Mouse (Mus musculus): Measurements from ENCODE around the gene Gm614. TPM values are rescaled to one million over a fixed set of nuclear protein-coding genes. Genes with fewer than 3 reads are reported as not detected.
A peak's percentile ranks its signal among the peaks of the same experiment; 100 is the strongest.

The Gm614 gene
- total RNA-seq (2014; rRNA removed): not detected in 2 replicates
- not detected in 2 replicates for polyA plus RNA-seq (2015; fragmentation: Nextera tagmentation; extraction: Ambion mirVana)

DNA sequence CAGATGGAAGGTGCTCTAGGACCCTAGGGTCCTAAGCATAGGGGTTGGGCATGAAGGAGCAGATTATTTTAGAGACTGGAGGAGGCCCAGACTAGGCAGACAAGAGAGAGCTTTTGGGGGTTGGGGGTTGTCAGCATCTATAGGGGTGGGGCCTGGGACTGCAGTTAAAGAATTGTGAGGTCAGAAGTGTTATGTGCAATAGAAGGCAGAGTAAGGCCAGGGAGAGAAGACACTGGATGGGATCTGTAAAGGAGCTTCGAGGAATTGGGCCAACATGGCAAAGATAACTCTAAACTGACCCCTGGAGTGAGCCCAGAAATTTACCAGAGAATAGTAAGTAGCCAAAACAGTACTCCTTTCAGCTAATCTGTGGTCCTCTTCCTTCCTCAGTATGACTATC is at the start of gene Gm614:
Gm614 (minus strand) TSS at position 101 of the 400 bp plus-strand sequence.
- no peak within 1 kb of the TSS for H3K9ac ChIP-seq (replicated peaks; ENCODE audit: low read length)
- no peaks in the 10 kb centered on the region for H3K9me3 ChIP-seq (ENCODE audit: low read length)
- H3K36me3 ChIP-seq (ENCODE audit: insufficient read depth, low read length): no peaks in the 10 kb centered on the region
- DNase-seq (ENCODE audit: low spot score): no peak
- no peak within 1 kb of the TSS for H3K27ac ChIP-seq
- no peak within 1 kb of the TSS for H3K4me2 ChIP-seq (ENCODE audit: low read depth, low read length)
- H3K4me3 ChIP-seq (ENCODE audit: low read length): no peak within 1 kb of the TSS
- 68% methylated on average over 1 of the region's 1 CpGs for WGBS
- no peaks in the 10 kb centered on the region for H3K4me1 ChIP-seq (ENCODE audit: insufficient read depth, low read length)
- H3K27me3 ChIP-seq (ENCODE audit: insufficient read depth, low read length): no peaks in the 10 kb centered on the region
- ATAC-seq: no peak
- no peak for TF ChIP-seq CTCF (IDR thresholded peaks at IDR 0.05; ENCODE audit: low read depth)

DNA sequence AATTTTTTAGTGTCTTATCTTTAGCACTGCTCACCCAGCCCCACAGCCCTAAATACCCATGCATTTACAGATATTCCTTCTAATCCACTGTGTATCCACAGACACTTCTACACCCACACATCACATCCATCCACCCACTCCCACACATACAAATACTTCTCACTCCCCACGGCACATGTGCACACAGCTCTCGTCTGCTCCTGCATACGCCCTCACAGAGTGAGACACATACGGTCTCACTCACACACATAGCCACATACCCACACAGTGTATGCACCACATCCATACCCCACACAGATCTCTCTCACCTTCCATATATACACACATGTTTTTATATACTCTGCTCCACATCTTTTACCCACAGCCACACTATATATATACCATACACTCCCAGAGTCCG is 45.5 kb upstream of the Gm614 start:
- Histone ChIP-seq H3K27ac (no peak overlapping the region), H3K4me1 (ENCODE audit: insufficient read depth, low read length) (no peaks in the 10 kb centered on the region), H3K27me3 (ENCODE audit: insufficient read depth, low read length) (no peaks in the 10 kb centered on the region), H3K36me3 (ENCODE audit: insufficient read depth, low read length) (no peaks in the 10 kb centered on the region), H3K9ac (replicated peaks; ENCODE audit: low read length) (no peak overlapping the region), H3K9me3 (ENCODE audit: low read length) (no peaks in the 10 kb centered on the region), H3K4me3 (ENCODE audit: low read length) (no peak overlapping the region), H3K4me2 (ENCODE audit: low read depth, low read length) (no peak overlapping the region)
- ATAC-seq (no peak), DNase-seq (ENCODE audit: low spot score) (no peak)
- 86% methylated on average over 5 of the region's 5 CpGs for WGBS
- TF ChIP-seq CTCF (IDR thresholded peaks at IDR 0.05; ENCODE audit: low read depth): no peak

DNA sequence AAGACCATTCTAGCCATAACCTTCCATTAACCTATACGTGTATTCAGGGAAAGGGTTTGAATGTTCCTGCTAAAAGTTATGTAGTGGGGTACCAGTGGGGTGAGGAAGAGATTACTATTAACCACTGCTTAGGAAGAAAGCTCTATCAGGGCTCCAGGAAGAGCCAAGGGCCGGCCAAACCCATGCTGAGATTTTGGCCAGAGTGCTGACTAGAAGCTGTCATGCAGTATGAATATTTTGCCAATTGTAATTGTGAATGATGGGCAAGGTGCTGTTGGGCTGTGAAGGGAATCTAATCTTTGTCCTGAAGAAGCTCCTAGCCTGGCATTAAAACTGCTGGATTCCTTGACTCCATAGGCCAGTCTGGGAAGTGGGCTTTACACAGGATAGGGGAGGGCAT is 40.9 kb upstream of the Gm614 start:
- Histone ChIP-seq H3K9me3 (ENCODE audit: low read length) (no peaks in the 10 kb centered on the region), H3K4me2 (ENCODE audit: low read depth, low read length) (no peak overlapping the region), H3K36me3 (ENCODE audit: insufficient read depth, low read length) (no peaks in the 10 kb centered on the region), H3K4me3 (ENCODE audit: low read length) (no peak overlapping the region), H3K27ac (no peak overlapping the region), H3K9ac (replicated peaks; ENCODE audit: low read length) (no peak overlapping the region), H3K4me1 (ENCODE audit: insufficient read depth, low read length) (no peaks in the 10 kb centered on the region), H3K27me3 (ENCODE audit: insufficient read depth, low read length) (no peaks in the 10 kb centered on the region)
- WGBS: 36% methylated on average over 2 of the region's 2 CpGs
- DNase-seq (ENCODE audit: low spot score) (no peak), ATAC-seq (no peak)
- TF ChIP-seq CTCF (IDR thresholded peaks at IDR 0.05; ENCODE audit: low read depth): no peak

DNA sequence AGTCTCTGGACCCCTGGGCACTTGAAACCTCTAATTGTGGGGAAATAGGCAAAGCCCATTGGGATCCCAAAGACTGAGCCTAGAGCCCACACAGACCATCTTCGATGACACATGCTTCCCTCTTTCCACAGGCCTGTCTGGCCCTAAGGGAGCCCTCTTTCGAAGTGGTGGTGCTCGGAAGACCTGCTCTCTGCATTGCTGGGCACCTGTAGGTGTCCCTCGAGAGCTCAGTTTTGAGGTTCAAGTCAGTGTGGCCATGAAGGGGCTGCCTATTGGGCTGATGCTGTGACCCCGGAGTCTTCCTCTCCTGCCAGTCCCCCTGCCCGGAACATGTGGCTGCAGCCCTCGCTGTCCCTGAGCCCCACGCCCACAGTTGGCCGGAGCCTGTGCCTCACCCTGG is 37.9 kb upstream of the Gm614 start:
- WGBS: 40% methylated on average over 9 of the region's 9 CpGs
- H3K4me2 ChIP-seq (ENCODE audit: low read depth, low read length): peak overlapping the region; percentile 56
- no peaks in the 10 kb centered on the region for H3K36me3 ChIP-seq (ENCODE audit: insufficient read depth, low read length)
- H3K27ac ChIP-seq: no peak overlapping the region
- ATAC-seq: no peak
- H3K27me3 ChIP-seq (ENCODE audit: insufficient read depth, low read length): no peaks in the 10 kb centered on the region
- peak; percentile 16; the same call in 1 of the 2 replicates for TF ChIP-seq CTCF (IDR thresholded peaks at IDR 0.05; ENCODE audit: low read depth)
- no peak overlapping the region for H3K9ac ChIP-seq (replicated peaks; ENCODE audit: low read length)
- H3K4me3 ChIP-seq (ENCODE audit: low read length): peak overlapping the region; percentile 53
- peak; percentile 35 for DNase-seq (ENCODE audit: low spot score)
- no peaks in the 10 kb centered on the region for H3K9me3 ChIP-seq (ENCODE audit: low read length)
- no peaks in the 10 kb centered on the region for H3K4me1 ChIP-seq (ENCODE audit: insufficient read depth, low read length)

DNA sequence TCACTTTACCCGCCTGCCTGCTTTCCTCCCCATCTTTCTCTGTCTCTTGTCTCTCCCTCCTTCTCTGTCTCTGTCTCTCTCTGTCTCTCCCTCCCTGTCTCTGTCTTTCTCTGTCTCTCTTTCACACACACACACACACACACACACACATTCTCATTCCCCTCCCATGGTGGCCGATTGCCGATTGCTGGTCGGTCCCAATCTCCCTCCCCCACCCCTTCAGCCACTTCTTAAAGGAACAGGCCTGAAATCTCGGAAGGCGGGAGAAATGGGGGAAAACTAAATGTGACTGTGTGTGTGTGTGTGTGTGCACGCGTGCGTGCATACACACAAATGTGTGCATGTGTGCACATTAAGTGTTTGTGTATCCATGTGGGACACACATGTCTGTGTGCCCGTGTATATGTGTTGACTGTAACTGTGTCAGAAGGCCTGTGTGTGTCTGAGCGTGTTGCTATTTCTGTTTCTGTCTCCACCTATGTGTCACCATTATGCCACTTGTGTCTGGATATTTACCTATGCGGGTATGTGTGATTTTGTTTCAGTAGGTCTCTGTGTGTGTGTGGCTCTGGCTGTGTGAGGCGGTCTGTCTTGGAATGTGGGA is 36.7 kb upstream of the Gm614 start:
- peak overlapping the region; percentile 53 for H3K4me3 ChIP-seq (ENCODE audit: low read length)
- DNase-seq (ENCODE audit: low spot score) (peak; percentile 63), ATAC-seq (peak; percentile 63)
- TF ChIP-seq CTCF (IDR thresholded peaks at IDR 0.05; ENCODE audit: low read depth): no peak
- 38% methylated on average over 13 of the region's 13 CpGs for WGBS
- no peaks in the 10 kb centered on the region for H3K27me3 ChIP-seq (ENCODE audit: insufficient read depth, low read length)
- no peaks in the 10 kb centered on the region for H3K4me1 ChIP-seq (ENCODE audit: insufficient read depth, low read length)
- H3K9ac ChIP-seq (replicated peaks; ENCODE audit: low read length): peak overlapping the region; percentile 69
- H3K9me3 ChIP-seq (ENCODE audit: low read length): no peaks in the 10 kb centered on the region
- H3K27ac ChIP-seq: peak overlapping the region; percentile 87; the same call in 1 of the 2 replicates
- H3K4me2 ChIP-seq (ENCODE audit: low read depth, low read length): peak overlapping the region; percentile 56
- H3K36me3 ChIP-seq (ENCODE audit: insufficient read depth, low read length): no peaks in the 10 kb centered on the region

DNA sequence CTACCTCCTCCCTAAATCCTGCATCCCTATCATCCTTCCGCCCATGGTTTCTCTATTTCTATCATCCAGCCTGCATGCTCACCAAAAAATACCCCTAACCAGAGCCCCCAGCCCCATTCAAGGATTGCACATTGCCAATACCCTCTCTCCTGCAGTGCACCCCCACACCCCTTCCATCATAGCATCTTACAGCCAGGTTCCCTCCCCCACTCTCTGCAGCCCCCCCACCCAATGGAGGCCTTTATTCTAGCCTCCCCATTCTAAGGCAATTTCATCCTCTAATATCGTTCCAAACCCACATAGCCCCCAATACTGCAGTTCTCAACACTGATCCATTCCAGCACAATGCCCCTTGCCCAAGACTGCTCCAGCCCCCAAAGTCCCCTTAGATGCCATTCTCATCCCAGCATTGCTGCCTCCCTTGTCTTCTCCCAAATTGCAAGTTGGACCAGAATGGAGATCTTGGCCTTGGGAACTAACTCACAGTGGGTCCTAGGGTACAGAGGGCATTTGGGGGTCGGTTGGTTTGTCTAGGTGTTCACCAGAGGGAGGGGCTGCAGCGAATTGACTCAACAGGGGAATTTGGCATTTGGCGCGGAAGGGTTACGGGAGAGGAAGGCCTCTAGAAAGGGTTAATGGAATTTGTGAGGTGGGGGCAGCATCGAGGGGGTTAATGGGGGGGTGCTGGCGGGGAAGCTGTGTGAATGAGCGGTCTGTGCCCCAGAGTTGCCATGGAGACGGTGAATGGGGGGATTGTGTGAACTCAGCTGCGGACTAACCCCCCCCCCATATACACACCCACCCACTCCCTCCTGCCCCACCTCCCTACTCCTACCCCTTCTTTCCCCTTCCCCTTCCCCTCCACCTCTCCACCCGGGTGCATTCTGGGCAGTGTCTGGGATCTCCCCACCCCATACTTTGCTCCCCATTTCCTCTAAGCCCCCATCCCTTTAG is 36.0 kb upstream of the Gm614 start:
- Histone ChIP-seq H3K27me3 (ENCODE audit: insufficient read depth, low read length) (no peaks in the 10 kb centered on the region), H3K27ac (peak overlapping the region; percentile 87), H3K4me1 (ENCODE audit: insufficient read depth, low read length) (no peaks in the 10 kb centered on the region), H3K4me2 (ENCODE audit: low read depth, low read length) (peak overlapping the region; percentile 56), H3K4me3 (ENCODE audit: low read length) (peak overlapping the region; percentile 53), H3K36me3 (ENCODE audit: insufficient read depth, low read length) (no peaks in the 10 kb centered on the region), H3K9ac (replicated peaks; ENCODE audit: low read length) (peak overlapping the region; percentile 69), H3K9me3 (ENCODE audit: low read length) (no peaks in the 10 kb centered on the region)
- 29% methylated on average over 13 of the region's 13 CpGs for WGBS
- peak; percentile 82 for ATAC-seq
- no peak for TF ChIP-seq CTCF (IDR thresholded peaks at IDR 0.05; ENCODE audit: low read depth)
- peak; percentile 77 for DNase-seq (ENCODE audit: low spot score)

Measured in hindbrain, postnatal 0 days (tissue).